Mouse (Mus musculus) heart, adult 2 months (tissue): ENCODE results near the gene Cyb5r1.

Source experiments
- CTCF ChIP-seq: fragments of 200-600 bp; IDR thresholded peaks from 2 replicates; pipeline ENCODE4 v1.8.1; 2022; ENCODE audit warnings: antibody characterized with exemption, mild to moderate bottlenecking, moderate library complexity
- POLR2A ChIP-seq: fragments of 200-500 bp; IDR thresholded peaks from 2 replicates; pipeline ENCODE4 v1.6.1; 2011; ENCODE audit warnings: mild to moderate bottlenecking, low read depth, low read length, control low read depth; ENCODE audit not compliant: insufficient read depth

- TF ChIP-seq CTCF (peak; percentile 85), POLR2A (no peak)
These were observed 36.5 kb upstream of the Cyb5r1 start for GRCm38 (mm10) chr1:134368777-134369337.
